Mouse (Mus musculus) layer of hippocampus, adult 2 months (tissue): ENCODE measurements around the gene Hao1. TPM values are rescaled to one million over a fixed set of nuclear protein-coding genes. Genes with fewer than 3 reads are reported as not detected.

Experiments used
- DNase-seq, 2 experiments: peaks; one replicate each; pipeline ENCODE4 v3.0.0; 2022; ENCODE audit warnings: low spot score in 2 of 2
- H3K27ac ChIP-seq: fragments of 200-600 bp; 2 replicates; pipeline ENCODE4 v1.8.1; 2022
- H3K4me3 ChIP-seq: fragments of 200-600 bp; 2 replicates; pipeline ENCODE4 v1.8.1; 2022; ENCODE audit warnings: mild to moderate bottlenecking
- CTCF ChIP-seq: fragments of 200-600 bp; conservative IDR thresholded peaks from 2 replicates; pipeline ENCODE4 v1.8.1; 2022; ENCODE audit warnings: antibody characterized with exemption, mild to moderate bottlenecking, moderate library complexity
- total RNA-seq, 2 experiments: library from RNA; stranded (reverse); gene quantifications; 2 replicates each; pipeline ENCODE4 v1.2.3; 2021

The Hao1 gene
- total RNA-seq, 2 experiments from 2014 or later: not detected

GRCm38 (mm10) chr2:134450976-134451375 lies 103.2 kb downstream of the Hao1 start:
- DNase-seq: no peak
- Histone ChIP-seq H3K4me3 (no peak overlapping the region), H3K27ac (no peak overlapping the region)
- no peak for TF ChIP-seq CTCF

Other genes starting within 250 kb of the Hao1 start
- gene Tmx4, start 89.8 kb upstream of the Hao1 start, total RNA-seq: 100 to 1,000 TPM; 155 to 167 TPM
- gene Plcb1, start 231.7 kb upstream of the Hao1 start, total RNA-seq: 100 to 1,000 TPM; 152 to 156 TPM